Mouse (Mus musculus): ENCODE data around the gene Clgn. TPM values are rescaled to one million over a fixed set of nuclear protein-coding genes. Genes with fewer than 3 reads are reported as not detected.
A peak's percentile ranks its signal among the peaks of the same experiment; 100 is the strongest.
"Not testable (repeated sequence)": the region's sequence is repeated elsewhere in the genome, so short reads cannot be mapped to it uniquely, and the experiment has no call there.

The Clgn gene
- total RNA-seq, 4 experiments from 2014 or later = 8.6 to 9.6 (median 9.2) TPM

- no peak for DNase-seq (ENCODE audit: low spot score in 2 of 2)
These were observed 33.6 kb downstream of the Clgn start for GRCm38 (mm10) chr8:83423032-83423825.

GRCm38 (mm10) chr8:83425202-83425601 is 35.5 kb downstream of the Clgn start:
- DNase-seq (ENCODE audit: low spot score in 2 of 2) = no peak

GRCm38 (mm10) chr8:83426104-83426759 is 36.6 kb downstream of the Clgn start:
- no peak for DNase-seq (ENCODE audit: low spot score in 2 of 2)

GRCm38 (mm10) chr8:83426949-83427348 is 37.3 kb downstream of the Clgn start:
- DNase-seq (ENCODE audit: low spot score in 2 of 2) = no peak

GRCm38 (mm10) chr8:83428621-83429020 is 39.0 kb downstream of the Clgn start:
- not testable (repeated sequence) for DNase-seq (ENCODE audit: low spot score in 2 of 2)

- no peak for DNase-seq (ENCODE audit: low spot score in 2 of 2)
These were observed 39.4 kb downstream of the Clgn start for GRCm38 (mm10) chr8:83429071-83429524.

- no peak for DNase-seq (ENCODE audit: low spot score in 2 of 2)
These were observed 47.4 kb downstream of the Clgn start for GRCm38 (mm10) chr8:83437077-83437476.

GRCm38 (mm10) chr8:83441656-83442242 is 52.1 kb downstream of the Clgn start:
- DNase-seq (ENCODE audit: low spot score in 2 of 2) = peak in 1 of 2 experiments; percentile 8

GRCm38 (mm10) chr8:83442243-83443051 is 52.8 kb downstream of the Clgn start:
- DNase-seq (ENCODE audit: low spot score in 2 of 2) = peak; percentile 85 to 97

GRCm38 (mm10) chr8:83443052-83443400 is 53.4 kb downstream of the Clgn start:
- DNase-seq (ENCODE audit: low spot score in 2 of 2) = no peak

GRCm38 (mm10) chr8:83449960-83450359 is 60.3 kb downstream of the Clgn start:
- no peak for DNase-seq (ENCODE audit: low spot score in 2 of 2)

- DNase-seq (ENCODE audit: low spot score in 2 of 2) = no peak
These were observed 61.4 kb downstream of the Clgn start for GRCm38 (mm10) chr8:83451056-83451455.

- DNase-seq (ENCODE audit: low spot score in 2 of 2) = no peak
These were observed 67.5 kb downstream of the Clgn start for GRCm38 (mm10) chr8:83457121-83457520.

GRCm38 (mm10) chr8:83458222-83458621 is 68.6 kb downstream of the Clgn start, which contains the start of gene Scoc:
Gene Scoc, minus strand, starts transcription at chr8:83458391.
- DNase-seq (ENCODE audit: low spot score in 2 of 2) = no peak

GRCm38 (mm10) chr8:83459606-83460005 is 69.9 kb downstream of the Clgn start:
- no peak for DNase-seq (ENCODE audit: low spot score in 2 of 2)

Other genes starting within 250 kb of the Clgn start
- gene Tbc1d9, start 224.5 kb upstream of the Clgn start, total RNA-seq (2022) = 10 to 100 TPM; 85.2 to 96.3 (median 90.0) TPM
- 1 to 10 TPM in 3 of 4 experiments, under 1 TPM in 1; 0.57 to 2.9 (median 1.5) TPM for gene Gm10645, start 223.7 kb upstream of the Clgn start, total RNA-seq (2022)
- gene Ucp1, start 99.5 kb upstream of the Clgn start, total RNA-seq (2022) = not detected
- gene Elmod2, start 57.4 kb upstream of the Clgn start, total RNA-seq (2022) = 10 to 100 TPM; 10.0 to 12.4 (median 12.0) TPM
- not detected for gene Mgat4d, start 41.4 kb upstream of the Clgn start, total RNA-seq (2022)
- gene Scoc, start 68.5 kb downstream of the Clgn start, total RNA-seq (2022) = 100 to 1,000 TPM; 198 to 226 (median 211) TPM
- gene Olfr370, start 145.9 kb downstream of the Clgn start, total RNA-seq (2022) = not detected
- 100 to 1,000 TPM; 115 to 152 (median 134) TPM for gene Ndufb7, start 176.8 kb downstream of the Clgn start, total RNA-seq (2022)
- gene Tecr, start 218.1 kb downstream of the Clgn start, total RNA-seq (2022) = 100 to 1,000 TPM; 638 to 678 (median 672) TPM
- gene Dnajb1, start 218.3 kb downstream of the Clgn start, total RNA-seq (2022) = 10 to 100 TPM; 44.9 to 46.9 (median 45.6) TPM